Mouse (Mus musculus) bone marrow, adult 2 months (tissue): ENCODE measurements around the gene 1700001O22Rik. TPM values are rescaled to one million over a fixed set of nuclear protein-coding genes. Genes with fewer than 3 reads are reported as not detected.

Experiments used
- H3K27ac ChIP-seq: fragments of 200-500 bp; 2 replicates; pipeline ENCODE4 v1.5.1; 2012; ENCODE audit warnings: low read depth, mild to moderate bottlenecking, control low read depth, inconsistent platforms, low read length; ENCODE audit not compliant: control insufficient read depth, poor library complexity, insufficient read depth
- H3K4me1 ChIP-seq: fragments of 200-500 bp; 2 replicates; pipeline ENCODE4 v1.6.1; 2011; ENCODE audit warnings: low read length; ENCODE audit not compliant: control insufficient read depth, insufficient read depth
- H3K4me3 ChIP-seq: fragments of 200-500 bp; replicated peaks from 2 replicates; pipeline ENCODE3; 2011; ENCODE audit warnings: mild to moderate bottlenecking, low read depth, low read length, control low read depth; ENCODE audit not compliant: control insufficient read depth
- CTCF ChIP-seq: fragments of 200-500 bp; IDR thresholded peaks from 2 replicates; pipeline ENCODE4 v1.5.1; 2011; ENCODE audit warnings: low read length, control low read depth; ENCODE audit not compliant: control insufficient read depth, insufficient read depth
- POLR2A ChIP-seq: fragments of 200-500 bp; IDR thresholded peaks from 2 replicates; pipeline ENCODE4 v1.6.1; 2011; ENCODE audit warnings: low read depth, mild to moderate bottlenecking, control low read depth, low read length, borderline replicate concordance; ENCODE audit not compliant: control insufficient read depth
- WGBS: fragments of 180-500 bp; shearing (Covaris S2); methylation state at CpG from one replicate; pipeline ENCODE4 v1.1.7; 2018; 5-methylcytosine and 5-hydroxymethylcytosine counted together
- polyA plus RNA-seq: library from polyadenylated mRNA; stranded (reverse); fragments of >200 nt; gene quantifications from 2 replicates; pipeline ENCODE4 v1.2.4, GENCODE M21; 2011; ENCODE audit warnings: low replicate concordance; ENCODE audit not compliant: missing spikeins, insufficient read depth, insufficient read length

The 1700001O22Rik gene
- polyA plus RNA-seq, 1 experiment: not detected

DNA sequence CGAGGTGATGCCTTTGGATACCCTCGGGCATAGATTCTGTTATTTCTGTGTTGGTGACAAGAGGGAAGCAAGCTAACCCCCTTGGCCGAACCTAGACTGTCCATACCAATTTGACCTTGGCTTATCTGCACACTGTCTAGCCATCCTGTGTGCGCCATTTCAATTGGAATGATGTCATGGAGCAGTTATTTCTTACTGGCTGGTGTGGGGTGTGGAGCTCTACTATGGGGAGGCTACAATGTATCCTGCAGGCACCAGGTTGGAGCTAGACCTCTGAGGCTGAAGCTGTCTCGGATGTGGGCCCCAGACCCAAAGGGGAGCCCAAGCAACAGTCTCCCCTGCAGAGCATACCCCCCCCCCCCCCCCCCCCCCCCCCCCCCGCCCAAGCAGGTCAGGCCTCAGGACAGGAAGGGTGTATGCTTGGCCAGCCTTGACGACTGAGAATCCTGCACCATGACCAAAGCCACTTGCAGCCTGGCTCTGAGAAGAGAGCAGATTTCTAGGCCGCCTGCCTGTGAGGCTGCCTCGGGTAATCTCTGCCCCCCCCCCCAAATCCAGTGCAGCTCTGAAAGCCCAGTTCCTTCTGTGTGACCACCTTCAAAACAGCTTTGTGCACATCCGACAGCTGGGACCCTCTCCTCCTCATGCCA lies 31.0 kb upstream of the 1700001O22Rik start, which contains the start of gene Prrx2:
Gene Prrx2 (plus strand): TSS at position 600 of the 650 bp plus-strand sequence.
- Histone ChIP-seq H3K4me1 (no peaks in the 10 kb centered on the region), H3K4me3 (no peak within 1 kb of the TSS), H3K27ac (no peak within 1 kb of the TSS)
- WGBS: 79% methylated on average over 8 of the region's 10 CpGs
- TF ChIP-seq CTCF: no peak
- TF ChIP-seq POLR2A: no peak

DNA sequence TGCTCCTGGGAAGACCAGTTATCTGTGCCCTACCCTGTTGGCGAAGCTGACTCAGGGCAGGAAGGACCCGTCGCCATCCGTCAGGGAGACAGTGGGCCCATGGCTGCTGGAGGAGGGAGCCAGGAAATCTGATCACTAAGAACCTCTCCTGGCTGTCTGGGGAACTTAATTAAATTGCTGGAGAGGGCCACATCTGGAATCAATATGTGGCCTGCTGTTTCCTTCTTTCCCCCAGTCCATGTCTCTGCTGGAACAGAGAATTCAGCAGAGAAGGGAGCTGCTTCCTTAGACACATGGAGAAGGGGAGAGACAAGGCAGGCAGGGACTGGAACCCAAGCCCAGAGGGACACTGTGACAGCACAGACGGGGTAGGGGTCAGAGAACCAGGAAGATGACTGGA lies 30.2 kb upstream of the 1700001O22Rik start:
- TF ChIP-seq POLR2A (no peak), CTCF (no peak)
- 76% methylated on average over 5 of the region's 5 CpGs for WGBS
- no peak overlapping the region for H3K27ac ChIP-seq
- no peaks in the 10 kb centered on the region for H3K4me1 ChIP-seq
- no peak overlapping the region for H3K4me3 ChIP-seq

DNA sequence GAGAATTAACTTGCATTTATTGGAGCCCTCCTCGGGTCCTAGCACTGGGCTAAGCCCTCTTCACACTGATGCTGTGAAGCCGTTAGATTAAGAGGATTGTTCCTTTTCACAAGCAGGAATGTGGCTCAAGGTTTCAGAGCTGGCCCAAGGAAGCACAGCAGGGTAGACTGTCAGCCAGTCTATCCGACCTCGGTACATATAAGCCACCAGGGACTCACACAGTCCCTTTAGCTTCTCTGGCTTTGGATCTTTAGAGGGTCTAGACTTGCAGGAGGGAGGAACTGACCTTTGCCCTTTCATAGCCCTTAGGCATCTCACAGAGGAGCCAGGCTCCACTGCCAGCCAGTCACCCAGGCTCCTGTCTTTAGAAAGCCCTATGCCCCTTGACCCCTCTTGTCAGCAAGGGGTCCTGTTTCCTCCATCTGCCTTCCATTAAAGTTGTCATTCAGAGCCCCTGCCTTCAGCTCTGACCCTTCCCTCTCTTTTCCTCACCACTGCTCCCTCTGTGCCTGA lies 26.9 kb upstream of the 1700001O22Rik start, which contains the start of gene Asb6:
Gene Asb6 (minus strand): TSS at position 51 of the 513 bp plus-strand sequence.
- no peak within 1 kb of the TSS for H3K27ac ChIP-seq
- H3K4me1 ChIP-seq: peaks cover 5% of the 10 kb centered on the region
- no peak within 1 kb of the TSS for H3K4me3 ChIP-seq
- no peak for TF ChIP-seq CTCF
- no peak for TF ChIP-seq POLR2A
- WGBS: 75% methylated on average over 4 of the region's 4 CpGs

DNA sequence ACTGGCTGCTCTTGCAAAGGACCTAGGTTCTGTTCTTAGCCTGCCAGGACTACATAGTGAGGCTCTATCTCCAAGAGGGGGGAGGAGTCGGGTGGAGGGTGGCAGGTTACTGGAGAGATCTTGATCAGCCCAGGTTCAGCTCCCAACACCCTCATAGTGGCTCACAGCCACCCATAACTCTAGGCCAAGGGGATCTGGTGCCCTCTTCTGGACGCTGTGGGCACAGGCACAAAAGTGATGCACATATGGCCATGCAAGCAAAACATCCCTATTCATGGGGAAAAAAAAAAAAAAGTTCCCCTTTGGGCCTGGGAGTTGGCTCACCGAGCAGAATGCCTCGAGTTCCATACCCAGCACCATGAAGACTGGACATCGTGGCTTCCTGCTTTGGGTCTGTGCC lies 25.9 kb upstream of the 1700001O22Rik start:
- H3K27ac ChIP-seq: no peak overlapping the region
- TF ChIP-seq CTCF (peak; percentile 83), POLR2A (no peak)
- WGBS: 17% methylated on average over 5 of the region's 5 CpGs
- H3K4me1 ChIP-seq: peaks cover 5% of the 10 kb centered on the region
- no peak overlapping the region for H3K4me3 ChIP-seq

DNA sequence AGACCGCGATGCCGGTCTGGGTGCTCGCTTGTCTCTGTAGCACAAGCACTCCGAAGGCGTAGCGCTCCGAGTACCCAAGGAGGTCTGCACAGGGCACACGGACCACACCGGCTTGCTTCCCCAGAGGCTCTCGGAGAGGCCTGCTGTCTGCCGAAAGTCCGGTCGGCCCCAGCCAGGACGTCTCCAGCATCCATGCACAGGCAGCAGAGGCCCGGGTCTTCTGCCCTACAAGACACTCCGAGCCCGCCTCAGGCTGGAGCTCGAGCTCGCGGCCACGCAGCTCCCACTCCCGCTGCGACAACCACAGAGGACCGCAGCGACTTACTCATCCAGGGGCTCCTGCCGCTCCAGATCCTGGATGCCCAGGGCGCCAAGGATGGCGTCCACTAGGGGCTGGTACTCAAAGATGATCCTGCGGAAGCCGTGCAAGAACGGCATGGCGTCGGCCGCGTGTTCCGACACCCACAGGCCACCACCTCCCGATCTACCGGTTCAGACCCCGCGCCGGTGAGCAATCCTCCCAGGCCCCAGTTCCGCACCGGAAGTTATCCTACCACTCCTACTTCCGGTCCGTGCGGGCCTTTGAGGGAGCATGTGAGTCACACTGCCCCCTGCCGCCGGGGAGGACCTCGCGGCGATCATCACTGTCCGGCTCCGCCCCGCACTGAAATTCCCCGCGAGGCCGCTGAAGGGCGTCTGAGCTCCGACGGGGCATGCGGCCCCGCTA lies 24.5 kb upstream of the 1700001O22Rik start:
- Histone ChIP-seq H3K4me3 (peak overlapping the region; percentile 100), H3K4me1 (peaks cover 5% of the 10 kb centered on the region), H3K27ac (peak overlapping the region; percentile 94)
- WGBS: under 1% methylated on average over 63 of the region's 63 CpGs
- peak; percentile 77; the same call in 1 of the 2 replicates for TF ChIP-seq POLR2A
- TF ChIP-seq CTCF: peak; percentile 94

DNA sequence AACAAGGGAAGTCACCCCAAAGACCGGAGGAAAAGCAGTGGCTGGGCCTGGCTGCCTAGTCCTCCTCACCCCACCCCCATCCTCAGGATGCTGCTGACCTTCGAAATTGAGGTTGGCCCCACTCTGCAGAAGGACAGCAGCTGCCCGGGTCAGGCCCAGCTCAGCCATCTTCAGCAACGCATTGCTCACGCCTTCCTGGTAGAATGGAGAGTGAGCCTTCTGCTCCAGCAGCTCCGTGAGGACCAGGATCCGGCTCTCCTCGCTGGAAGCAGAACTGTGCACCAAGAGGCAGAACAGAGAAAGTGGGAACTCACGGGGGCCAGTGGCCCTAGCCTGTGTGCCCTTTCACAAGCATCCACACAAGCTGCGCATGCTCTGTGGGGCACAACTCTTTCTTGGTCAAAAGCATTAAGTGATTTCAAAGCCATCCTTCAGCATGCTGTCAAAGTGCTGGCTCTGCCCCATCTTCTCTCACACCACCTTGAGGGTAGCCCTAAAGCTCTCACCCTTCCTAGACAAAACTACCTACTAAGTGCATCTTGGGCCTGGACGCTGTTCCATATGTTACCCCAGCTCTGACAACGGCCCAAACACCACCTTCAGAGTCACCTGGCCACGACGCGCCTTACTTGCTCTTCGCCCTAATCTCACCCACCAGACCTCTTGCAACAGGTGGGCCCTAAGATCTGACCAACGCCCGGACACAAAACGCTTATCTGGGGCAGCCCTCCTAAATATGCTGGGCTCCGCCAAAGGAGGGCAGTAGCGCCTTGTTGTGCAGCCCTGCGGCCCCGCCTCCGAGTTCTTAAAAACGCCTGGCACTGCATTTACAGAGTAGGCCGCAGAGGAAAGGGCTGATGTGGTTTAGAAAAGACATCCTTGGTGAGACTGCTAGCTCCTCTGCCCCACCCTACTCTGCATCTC lies 23.6 kb upstream of the 1700001O22Rik start:
- WGBS: 27% methylated on average over 26 of the region's 26 CpGs
- Histone ChIP-seq H3K27ac (peak overlapping the region; percentile 94), H3K4me1 (peaks cover 5% of the 10 kb centered on the region), H3K4me3 (peak overlapping the region; percentile 100)
- TF ChIP-seq POLR2A (peak; percentile 39; the same call in 1 of the 2 replicates), CTCF (peak; percentile 28; the same call in 1 of the 2 replicates)

DNA sequence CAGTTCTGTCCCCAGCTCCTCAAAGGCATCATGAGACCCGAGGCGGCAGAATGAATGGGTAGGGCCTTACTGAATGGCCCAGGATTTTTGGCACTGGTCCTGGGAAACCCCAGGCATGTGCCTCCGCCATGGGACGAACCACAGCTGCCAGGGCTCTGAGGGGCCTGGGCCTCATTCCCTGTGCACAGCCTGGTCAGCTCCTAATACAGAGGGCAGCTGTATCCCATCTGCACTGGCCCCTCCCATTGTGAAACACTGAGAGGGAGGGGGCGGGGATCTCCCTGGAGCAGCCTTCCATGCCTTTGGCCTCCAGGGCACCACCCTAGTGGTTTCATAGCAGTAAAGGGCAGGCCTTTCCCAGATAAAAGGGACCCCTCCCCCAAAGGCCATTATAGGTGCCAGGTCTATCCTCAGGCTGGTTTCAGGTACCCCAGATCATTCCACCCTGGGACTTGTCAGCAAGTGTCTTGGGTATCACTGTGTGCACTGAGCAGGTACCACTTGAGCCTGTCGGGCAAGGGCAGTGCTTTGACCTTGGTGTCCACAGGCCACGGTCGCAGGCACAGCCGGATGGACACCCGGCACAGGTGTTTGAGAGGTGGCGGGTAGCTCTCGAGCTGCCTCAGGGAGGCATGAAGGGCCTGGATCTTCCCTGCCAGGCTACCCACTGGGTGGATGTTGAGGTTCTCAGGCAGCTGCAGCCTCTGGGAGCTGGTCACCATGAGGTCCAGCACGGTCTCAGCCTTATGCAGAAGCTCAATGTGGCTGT lies 20.1 kb upstream of the 1700001O22Rik start:
- 90% methylated on average over 13 of the region's 13 CpGs for WGBS
- no peak overlapping the region for H3K27ac ChIP-seq

More for the DNA sequence above, 20.1 kb upstream of the 1700001O22Rik start:
- Histone ChIP-seq H3K4me1 (peaks cover 5% of the 10 kb centered on the region), H3K4me3 (no peak overlapping the region)
- no peak for TF ChIP-seq POLR2A
- no peak for TF ChIP-seq CTCF
